Mouse (Mus musculus): ENCODE data around the gene Acadl. TPM values are rescaled to one million over a fixed set of nuclear protein-coding genes. Genes with fewer than 3 reads are reported as not detected.
A peak's percentile ranks its signal among the peaks of the same experiment; 100 is the strongest.

Gene Acadl
- polyA plus RNA-seq, 1 experiment: 3.2 TPM

DNA sequence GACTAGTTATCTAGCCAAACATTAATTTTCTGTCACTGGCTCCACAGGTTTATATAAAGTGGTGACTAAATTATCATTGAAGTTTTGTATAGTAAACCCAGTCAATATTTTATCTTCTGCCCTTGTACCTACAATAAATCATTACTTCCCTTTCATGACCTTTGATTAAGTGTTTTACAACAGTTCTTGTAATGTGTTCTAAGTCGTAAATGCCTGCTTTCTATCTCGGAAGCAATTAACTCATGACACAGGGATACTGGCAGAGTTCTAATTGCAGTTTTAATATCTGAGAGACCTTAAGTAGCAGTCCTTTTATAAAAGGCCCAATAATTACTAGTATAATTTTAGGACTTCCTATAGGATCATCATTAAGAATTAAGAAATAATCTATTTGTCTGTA lies 17.1 kb upstream of the Acadl start:
- H3K4me1 ChIP-seq: no peaks in the 10 kb centered on the region
- peaks cover 12% of the 10 kb centered on the region for H3K9me3 ChIP-seq
- TF ChIP-seq FLI1 (IDR thresholded peaks at IDR 0.05; ENCODE audit: low read length) (no peak), GATA1 (IDR thresholded peaks at IDR 0.05; ENCODE audit: borderline replicate concordance, low read length) (no peak)
- no peaks in the 10 kb centered on the region for H3K27me3 ChIP-seq (replicated peaks)
- no peak overlapping the region for H3K4me3 ChIP-seq (replicated peaks)
- H3K36me3 ChIP-seq (replicated peaks; ENCODE audit: low read length): no peaks in the 10 kb centered on the region

DNA sequence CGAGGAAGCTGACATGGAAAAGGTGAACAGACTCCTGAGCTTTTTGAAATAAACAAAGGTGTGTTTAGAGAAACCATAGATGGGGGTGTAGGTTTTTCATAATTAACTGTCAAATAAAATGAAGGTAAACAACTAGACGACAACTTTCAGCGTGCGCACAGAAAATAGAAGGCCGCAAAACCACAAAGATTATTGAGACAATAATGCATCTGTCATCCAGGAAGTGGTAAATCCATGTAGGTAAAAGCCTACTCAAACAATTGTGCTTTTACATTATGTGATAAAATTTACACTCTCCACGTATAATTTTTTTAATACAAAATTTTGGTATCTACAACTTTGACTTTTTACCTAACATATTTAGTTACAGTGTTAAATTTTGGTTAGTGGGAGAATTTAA lies 11.7 kb upstream of the Acadl start:
- no peaks in the 10 kb centered on the region for H3K4me1 ChIP-seq
- TF ChIP-seq GATA1 (IDR thresholded peaks at IDR 0.05; ENCODE audit: borderline replicate concordance, low read length): no peak
- TF ChIP-seq FLI1 (IDR thresholded peaks at IDR 0.05; ENCODE audit: low read length): no peak
- no peaks in the 10 kb centered on the region for H3K36me3 ChIP-seq (replicated peaks; ENCODE audit: low read length)
- H3K9me3 ChIP-seq: peaks cover 14% of the 10 kb centered on the region
- H3K27me3 ChIP-seq (replicated peaks): no peaks in the 10 kb centered on the region
- no peak overlapping the region for H3K4me3 ChIP-seq (replicated peaks)

DNA sequence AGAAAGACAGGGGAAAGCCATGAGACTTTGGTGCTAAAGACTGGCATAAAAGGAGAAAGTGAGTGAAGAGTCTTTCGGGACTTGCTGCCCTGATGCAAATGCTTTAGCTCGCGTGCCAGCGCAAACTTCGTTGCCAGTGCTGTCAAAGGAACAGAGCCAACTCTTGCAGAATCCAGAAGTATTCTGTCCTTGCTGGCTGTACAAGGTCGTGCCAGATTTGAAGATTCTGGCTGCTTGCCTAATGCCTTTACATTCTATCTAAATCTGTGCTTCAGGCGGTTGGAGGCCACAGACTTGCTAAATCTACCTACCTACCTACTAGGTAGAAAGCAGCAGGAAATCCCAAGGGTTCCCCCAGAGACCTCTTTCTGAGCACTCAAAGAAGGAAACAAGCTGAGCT lies 8.5 kb upstream of the Acadl start:
- H3K27me3 ChIP-seq (replicated peaks): peaks cover 7% of the 10 kb centered on the region
- peaks cover 6% of the 10 kb centered on the region for H3K9me3 ChIP-seq
- H3K4me1 ChIP-seq: no peaks in the 10 kb centered on the region
- H3K4me3 ChIP-seq (replicated peaks): no peak overlapping the region
- no peaks in the 10 kb centered on the region for H3K36me3 ChIP-seq (replicated peaks; ENCODE audit: low read length)
- TF ChIP-seq GATA1 (IDR thresholded peaks at IDR 0.05; ENCODE audit: borderline replicate concordance, low read length) (no peak), FLI1 (IDR thresholded peaks at IDR 0.05; ENCODE audit: low read length) (no peak)

DNA sequence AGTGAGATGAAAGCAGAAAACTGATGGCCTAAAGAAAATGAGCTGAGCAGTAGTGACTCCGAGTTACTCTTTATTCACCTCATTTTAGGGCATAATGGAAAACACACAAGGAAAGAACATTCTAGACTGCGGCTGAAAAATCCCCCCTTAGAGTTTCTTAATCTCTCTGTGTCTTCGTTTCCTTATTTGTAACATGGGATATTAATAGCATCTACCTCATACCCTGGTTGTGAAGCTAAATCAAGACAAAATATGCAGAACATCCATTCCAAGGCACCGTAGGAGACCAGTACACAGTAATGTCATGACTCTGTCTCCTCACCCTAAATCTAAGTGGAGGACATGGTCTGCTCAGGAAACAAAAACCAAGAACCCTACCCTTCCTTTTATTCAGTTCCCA lies 2.6 kb upstream of the Acadl start:
- peaks cover 8% of the 10 kb centered on the region for H3K4me1 ChIP-seq
- peaks cover 7% of the 10 kb centered on the region for H3K27me3 ChIP-seq (replicated peaks)
- peaks cover 6% of the 10 kb centered on the region for H3K9me3 ChIP-seq
- TF ChIP-seq FLI1 (IDR thresholded peaks at IDR 0.05; ENCODE audit: low read length): no peak
- TF ChIP-seq GATA1 (IDR thresholded peaks at IDR 0.05; ENCODE audit: borderline replicate concordance, low read length): no peak
- no peak overlapping the region for H3K4me3 ChIP-seq (replicated peaks)
- H3K36me3 ChIP-seq (replicated peaks; ENCODE audit: low read length): no peaks in the 10 kb centered on the region

DNA sequence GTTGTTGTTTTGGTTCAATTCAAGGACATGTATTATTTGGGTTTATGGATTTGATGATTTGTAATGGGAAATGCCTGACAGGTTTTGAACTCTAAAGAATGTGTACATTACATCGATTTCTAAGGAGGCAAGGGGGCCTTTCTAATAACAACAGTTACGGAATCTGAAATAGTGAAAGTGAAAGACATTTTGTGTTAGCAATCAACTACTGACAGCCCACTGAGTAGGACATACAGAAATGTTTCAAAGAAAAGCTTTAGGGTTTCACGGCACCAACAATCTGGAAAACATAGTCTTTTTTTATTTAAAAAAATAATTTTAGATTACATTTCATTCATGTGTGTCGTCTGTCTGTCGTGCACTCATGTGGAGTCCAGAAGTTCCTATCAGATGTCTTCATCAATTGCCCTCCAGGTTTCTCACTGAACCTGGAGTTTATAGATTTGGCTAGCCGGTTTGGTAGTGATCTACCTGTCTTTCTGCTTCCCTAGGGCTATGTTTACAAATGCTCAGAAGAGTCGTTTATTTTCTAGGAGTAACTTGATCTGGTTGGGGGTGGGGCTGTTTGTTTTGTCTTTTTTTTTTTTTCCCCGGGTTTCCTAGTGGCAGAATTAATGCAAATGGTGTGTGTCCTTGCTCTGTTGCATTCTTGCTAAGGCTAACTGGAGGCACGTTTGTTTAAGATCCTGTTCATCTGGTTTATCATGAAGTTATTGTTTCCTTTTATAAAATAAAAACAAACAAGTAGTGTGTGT lies 841 bp upstream of the Acadl start:
- Histone ChIP-seq H3K4me1 (peaks cover 13% of the 10 kb centered on the region), H3K4me3 (replicated peaks) (peak overlapping the region; percentile 98), H3K9me3 (peaks cover 3% of the 10 kb centered on the region; the same call in 1 of the 2 replicates), H3K36me3 (replicated peaks; ENCODE audit: low read length) (peaks cover 7% of the 10 kb centered on the region), H3K27me3 (replicated peaks) (peaks cover 7% of the 10 kb centered on the region)
- TF ChIP-seq FLI1 (IDR thresholded peaks at IDR 0.05; ENCODE audit: low read length) (no peak), GATA1 (IDR thresholded peaks at IDR 0.05; ENCODE audit: borderline replicate concordance, low read length) (no peak)

DNA sequence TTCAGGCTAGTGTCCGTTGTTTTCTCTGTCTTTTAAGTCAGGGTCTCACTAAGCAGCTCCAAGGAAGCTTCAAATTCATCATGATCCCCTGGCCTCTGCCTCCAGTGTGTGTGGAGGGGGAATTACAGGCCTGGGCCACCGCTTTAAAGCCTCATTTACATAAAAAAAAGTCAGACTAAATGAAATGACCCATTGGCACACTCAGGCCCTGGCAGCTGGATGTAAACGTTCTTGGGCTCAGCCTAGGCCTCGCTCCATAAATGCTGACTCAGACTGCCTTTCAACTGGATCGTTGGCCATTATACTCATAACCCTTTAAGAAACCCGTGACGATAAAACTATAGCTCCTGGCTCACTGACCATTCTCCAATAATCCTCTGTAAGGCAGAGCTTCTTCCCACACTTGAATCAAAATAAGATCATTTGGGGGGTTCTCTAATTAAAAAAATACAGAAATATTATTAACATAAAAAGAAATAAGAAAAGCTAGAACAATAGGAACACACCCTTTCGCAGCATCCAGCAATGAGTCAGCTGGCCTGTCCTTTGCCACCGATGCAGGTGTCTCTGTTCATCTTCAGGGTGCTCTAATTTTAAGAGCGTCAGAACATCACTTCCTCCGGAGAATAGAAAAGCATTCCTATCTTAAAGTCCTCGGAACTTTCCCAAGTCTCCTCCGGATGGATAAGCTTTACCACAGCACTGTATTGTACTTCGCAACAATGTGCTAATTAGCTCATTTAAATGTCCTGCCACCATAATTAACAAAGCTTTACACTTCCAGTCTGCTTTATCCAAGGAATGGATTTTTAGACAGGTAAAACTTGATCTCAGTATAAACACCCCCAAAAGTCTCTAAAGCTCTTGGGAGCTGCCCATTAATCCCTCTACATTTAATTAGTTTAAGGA lies 1.1 kb downstream of the Acadl start:
- no peaks in the 10 kb centered on the region for H3K27me3 ChIP-seq (replicated peaks)
- H3K4me1 ChIP-seq: peaks cover 16% of the 10 kb centered on the region
- TF ChIP-seq GATA1 (IDR thresholded peaks at IDR 0.05; ENCODE audit: borderline replicate concordance, low read length) (no peak), FLI1 (IDR thresholded peaks at IDR 0.05; ENCODE audit: low read length) (no peak)
- peak overlapping the region; percentile 98 for H3K4me3 ChIP-seq (replicated peaks)
- peaks cover 3% of the 10 kb centered on the region; the same call in 1 of the 2 replicates for H3K9me3 ChIP-seq
- H3K36me3 ChIP-seq (replicated peaks; ENCODE audit: low read length): peaks cover 24% of the 10 kb centered on the region

DNA sequence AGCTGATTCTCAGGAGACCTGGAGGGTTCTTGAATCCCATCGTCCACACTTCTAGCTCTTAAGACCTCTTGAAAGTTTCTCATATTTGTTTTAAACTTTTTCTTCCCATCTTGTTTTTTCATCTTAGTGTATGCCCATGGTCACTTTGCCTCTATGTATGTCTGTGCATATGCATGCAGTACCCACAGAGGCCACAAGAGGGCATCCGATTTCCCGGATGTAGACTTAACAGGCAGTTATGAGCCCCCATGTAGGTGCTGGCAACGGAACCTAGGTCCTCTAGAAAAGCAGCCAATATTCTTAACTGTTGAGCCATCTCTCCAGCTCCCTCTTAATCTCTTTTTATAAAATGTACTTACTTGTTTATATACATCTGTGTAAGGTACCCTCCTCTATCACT lies 15.6 kb downstream of the Acadl start:
- no peaks in the 10 kb centered on the region for H3K9me3 ChIP-seq
- H3K4me3 ChIP-seq (replicated peaks): no peak overlapping the region
- TF ChIP-seq GATA1 (IDR thresholded peaks at IDR 0.05; ENCODE audit: borderline replicate concordance, low read length) (no peak), FLI1 (IDR thresholded peaks at IDR 0.05; ENCODE audit: low read length) (no peak)
- peaks cover 70% of the 10 kb centered on the region for H3K36me3 ChIP-seq (replicated peaks; ENCODE audit: low read length)
- H3K27me3 ChIP-seq (replicated peaks): no peaks in the 10 kb centered on the region
- peaks cover 20% of the 10 kb centered on the region for H3K4me1 ChIP-seq

DNA sequence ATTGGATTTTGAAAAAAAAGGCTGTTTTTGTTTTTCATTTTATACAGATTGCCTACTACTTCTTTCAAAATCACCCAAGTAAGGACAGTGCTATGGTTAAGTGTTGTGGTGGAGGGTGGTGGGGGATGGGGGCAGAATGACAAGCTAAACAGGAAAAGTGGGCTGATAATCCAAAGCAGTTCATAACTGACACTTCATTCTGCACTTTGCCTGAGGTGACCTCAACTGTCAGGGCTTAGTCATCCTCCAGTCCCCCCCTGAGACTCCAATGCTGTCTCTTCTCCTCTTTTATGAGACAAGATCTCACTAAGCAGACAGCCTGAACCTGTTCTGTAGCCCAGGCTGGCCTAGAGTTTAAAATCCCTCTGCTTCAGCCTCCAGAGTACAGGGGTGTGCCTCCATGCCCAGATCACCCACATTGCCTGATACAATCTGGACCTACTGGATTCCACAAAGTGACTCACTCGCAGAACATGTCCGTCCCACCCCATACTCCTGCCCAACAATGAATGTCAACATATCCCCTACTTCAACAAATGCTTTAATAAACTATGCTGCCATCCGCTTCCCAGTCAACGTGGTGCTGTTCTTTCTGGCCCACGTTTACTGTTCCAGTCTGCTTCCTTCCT lies 17.3 kb downstream of the Acadl start:
- no peaks in the 10 kb centered on the region for H3K9me3 ChIP-seq
- peaks cover 20% of the 10 kb centered on the region for H3K4me1 ChIP-seq
- H3K4me3 ChIP-seq (replicated peaks): peak overlapping the region; percentile 42
- TF ChIP-seq GATA1 (IDR thresholded peaks at IDR 0.05; ENCODE audit: borderline replicate concordance, low read length): no peak
- no peak for TF ChIP-seq FLI1 (IDR thresholded peaks at IDR 0.05; ENCODE audit: low read length)
- peaks cover 66% of the 10 kb centered on the region for H3K36me3 ChIP-seq (replicated peaks; ENCODE audit: low read length)
- H3K27me3 ChIP-seq (replicated peaks): no peaks in the 10 kb centered on the region

DNA sequence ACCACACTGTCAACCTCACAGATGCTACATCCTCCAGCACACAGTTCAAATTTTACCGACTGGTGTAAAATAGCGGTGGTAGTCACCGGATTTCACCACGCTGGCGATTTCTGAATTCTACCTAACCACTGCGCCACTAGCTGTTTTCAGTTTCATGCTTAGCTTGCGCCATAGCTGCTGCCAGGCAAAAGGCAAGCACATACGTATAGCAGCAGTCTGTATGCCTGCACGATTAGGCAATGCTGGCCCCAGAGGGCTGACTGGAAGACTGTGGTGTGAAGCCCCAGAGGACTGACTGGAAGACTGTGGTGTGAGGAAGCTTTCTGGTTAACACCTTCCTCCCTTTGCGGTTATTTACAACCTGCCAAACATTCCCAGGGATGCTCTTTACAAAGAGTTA lies 21.1 kb downstream of the Acadl start:
- H3K4me1 ChIP-seq: peaks cover 20% of the 10 kb centered on the region
- peaks cover 49% of the 10 kb centered on the region for H3K36me3 ChIP-seq (replicated peaks; ENCODE audit: low read length)
- H3K9me3 ChIP-seq: no peaks in the 10 kb centered on the region
- no peak for TF ChIP-seq FLI1 (IDR thresholded peaks at IDR 0.05; ENCODE audit: low read length)
- no peak for TF ChIP-seq GATA1 (IDR thresholded peaks at IDR 0.05; ENCODE audit: borderline replicate concordance, low read length)
- no peak overlapping the region for H3K4me3 ChIP-seq (replicated peaks)
- no peaks in the 10 kb centered on the region for H3K27me3 ChIP-seq (replicated peaks)
